Mouse (Mus musculus): ENCODE data around the gene Sertad3.

GRCm38 (mm10) chr7:27455273-27455672 lies 18.3 kb upstream of the Sertad3 start:
- TF ChIP-seq CTCF (IDR thresholded peaks at IDR 0.05 in 2 of 3, conservative IDR thresholded peaks at IDR 0.05 in 1 of 3; ENCODE audit: control insufficient read depth in 1 of 3, insufficient read depth in 1 of 3, low read depth in 2 of 3, low read length in 3 of 3, poor library complexity in 1 of 3, severe bottlenecking in 1 of 3) = 0 out of 6 replicates have a peak, but pooled peaks of 1 of the 3 experiments have one; percentile 8
- TF ChIP-seq CHD2 (IDR thresholded peaks at IDR 0.05; ENCODE audit: low read length) = no peak
- TF ChIP-seq GABPA (IDR thresholded peaks at IDR 0.05; ENCODE audit: low read depth, low read length) = no peak
- TF ChIP-seq CHD1 (IDR thresholded peaks at IDR 0.05; ENCODE audit: low read depth, low read length) = no peak
- no peak for TF ChIP-seq POLR2A (IDR thresholded peaks at IDR 0.05; ENCODE audit: control insufficient read depth in 1 of 2, insufficient read depth in 1 of 2, low read depth in 1 of 2, low read length in 2 of 2, poor library complexity in 1 of 2)
- no peak for TF ChIP-seq BHLHE40 (IDR thresholded peaks at IDR 0.05; ENCODE audit: borderline replicate concordance, low read depth, low read length)
- no peak for TF ChIP-seq MEF2A (IDR thresholded peaks at IDR 0.05; ENCODE audit: extremely low read depth, insufficient replicate concordance, low read depth, low read length, poor library complexity, severe bottlenecking)
- no peak for TF ChIP-seq KAT2A (conservative IDR thresholded peaks at IDR 0.05; ENCODE audit: low read depth, low read length)
